Comparison of ENCODE assay signal across 20 mouse cellular contexts in the genomic region with DNA sequence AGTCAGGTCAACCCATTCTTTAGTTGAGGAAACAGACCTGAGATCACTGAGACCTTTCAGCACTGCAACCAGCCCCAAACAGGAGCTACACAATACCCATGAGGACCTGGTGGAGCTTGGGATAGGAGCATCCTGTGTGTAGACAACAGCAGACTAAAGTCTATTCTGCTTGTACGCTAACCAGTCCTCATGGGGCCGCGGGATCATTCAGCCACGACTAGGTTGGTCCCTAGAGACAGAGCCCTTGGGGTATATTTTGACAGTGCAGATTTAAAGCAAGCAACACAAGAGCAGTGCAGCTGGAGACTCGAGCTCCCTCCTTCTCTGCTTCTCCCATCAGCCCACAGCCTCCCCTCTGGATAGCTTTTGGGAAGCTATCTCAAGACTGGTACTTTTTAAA. TPM values are rescaled to one million over a fixed set of nuclear protein-coding genes. Genes with fewer than 3 reads are reported as not detected.
DNase-seq lines count a peak whose midpoint lies in the region.
"Had no signal": no experiment of that assay in that cellular context is flagged by ENCODE, and none has a peak within 500 bp of the region (broad histone marks: within the 10 kb centered on the region; RNA-seq: fewer than 3 reads in every experiment).

No protein-coding gene starts in this region.

- intact Hi-C loops in heart, postnatal 14 days (cut with DNase I) = loop anchor here (5.0 kb wide), 1 partner anchor 83 kb away; a partner anchor contains a TSS

- H3K36me3 ChIP-seq in splenic B cell, adult 2 months (ENCODE audit: control insufficient read depth, insufficient read depth, low read length, poor library complexity, severe bottlenecking) = no peaks in the 10 kb centered on the region
- H3K36me3 ChIP-seq: forebrain, embryonic 15.5 days; heart, embryonic 15.5 days; hindbrain, embryonic 10.5 days; hindbrain, embryonic 15.5 days had no signal

- peak; percentile 4 for DNase-seq in lung, postnatal 25 days (ENCODE audit: low spot score)
- DNase-seq in lung, postnatal 14 days = no peak
- DNase-seq in B cell, adult 2 months = peak; percentile 62 to 73
- DNase-seq in c-Kit-positive CD71-negative TER-119-negative erythroid progenitor cells, embryonic 14.5 days (ENCODE audit: low read depth) = peak; percentile 6
- DNase-seq in splenic B cell, adult 2 months (ENCODE audit: low read depth, low spot score) = peak; percentile 78
- DNase-seq in kidney, postnatal 10 days = no peak
- no peak for DNase-seq in heart, postnatal 14 days
- DNase-seq: adrenal gland, postnatal 14 days; cerebellum, adult 2 months; cerebellum, postnatal 10 days; gastrocnemius, postnatal 36 days; heart, adult 18-20 months had no signal

- no peaks in the 10 kb centered on the region for H3K27me3 ChIP-seq in splenic B cell, adult 2 months (ENCODE audit: control insufficient read depth, insufficient read depth, low read length, poor library complexity, severe bottlenecking)
- H3K27me3 ChIP-seq: forebrain, embryonic 15.5 days; heart, embryonic 15.5 days; hindbrain, embryonic 15.5 days; Patski had no signal

RNA-seq across cellular contexts. Expression of a gene that starts 51.7 kb away (rescaled TPM):
- total RNA-seq in heart, postnatal 14 days (2021) = not detected
- total RNA-seq: adrenal gland, adult 18-20 months; adrenal gland, postnatal 14 days; gastrocnemius, adult 8-10 months; gastrocnemius, postnatal 36 days; heart, adult 18-20 months; heart, postnatal 25 days had no signal

Comparison
In these comparisons a context has a peak if more than half of its experiments do, and no peak if none do; other contexts are left out.
1. DNase-seq: peak in lung, postnatal 25 days (single experiment), B cell, adult 2 months (2 of 2), c-Kit-positive CD71-negative TER-119-negative erythroid progenitor cells, embryonic 14.5 days (single experiment) and splenic B cell, adult 2 months (single experiment); none in lung, postnatal 14 days (single experiment), kidney, postnatal 10 days (single experiment) and heart, postnatal 14 days (0 of 2).